Mouse (Mus musculus) adrenal gland, adult 2 months (tissue): ENCODE data around the gene Tm9sf4. TPM values are rescaled to one million over a fixed set of nuclear protein-coding genes. Genes with fewer than 3 reads are reported as not detected.
A peak's percentile ranks its signal among the peaks of the same experiment; 100 is the strongest.

ENCODE experiments used
- DNase-seq: peaks from one replicate; pipeline ENCODE4 v3.0.0; 2021
- long read RNA-seq: library from polyadenylated mRNA; stranded (forward); transcript quantifications from one replicate; pipeline ENCODE4 v2.0.0, GENCODE M21; 2021
- polyA plus RNA-seq: library from polyadenylated mRNA; depleted of rRNA; stranded (reverse); fragments of >200 nt; gene quantifications from 2 replicates; pipeline ENCODE4 v1.2.3, GENCODE M21; 2012; rRNA removed
- total RNA-seq, 2 experiments: library from RNA; stranded (reverse); gene quantifications; 2 replicates each; pipeline ENCODE4 v1.2.3; 2021

The Tm9sf4 gene
- total RNA-seq (100 to 1,000 TPM; 104 to 121 TPM), polyA plus RNA-seq (40.8 and 66.2 TPM in 2 replicates)
- long read RNA-seq, transcript Tm9sf4-201 (18 exons, 3,896 nt) = major isoform, 53 of 80 reads
- long read RNA-seq, partial matches to known transcripts = 14 of 80 reads
- long read RNA-seq, other reads (novel, unspliced or antisense) = 13 of 80 reads

GRCm38 (mm10) chr2:153160844-153161683 is at the start of gene Tm9sf4:
Gene Tm9sf4, plus strand, starts transcription at chr2:153161303.
- peak; percentile 94 for DNase-seq

- no peak for DNase-seq
These were observed 45.4 kb upstream of the Tm9sf4 start for GRCm38 (mm10) chr2:153115679-153116081.

- DNase-seq = peak; percentile 12
These were observed 44.0 kb upstream of the Tm9sf4 start for GRCm38 (mm10) chr2:153117051-153117486.

DNA sequence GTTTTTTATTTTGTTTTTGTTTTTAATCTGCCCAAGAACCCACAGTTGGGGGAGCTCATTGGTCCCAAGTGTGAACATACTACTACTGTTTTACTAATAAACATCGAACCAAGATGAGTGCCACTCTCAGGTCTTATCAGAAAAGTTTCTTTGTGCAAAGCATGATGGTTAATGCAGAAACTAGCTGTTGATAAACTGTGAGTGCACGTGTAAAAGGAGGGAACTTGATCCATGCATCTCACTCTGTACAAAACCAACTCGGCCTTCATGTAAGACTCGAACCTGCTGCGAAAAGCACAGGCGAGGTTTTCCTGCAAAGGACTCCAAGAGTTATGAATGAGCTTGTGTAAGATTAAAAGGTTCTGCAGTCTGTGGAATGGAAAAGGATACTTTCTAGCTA is 41.6 kb upstream of the Tm9sf4 start:
- no peak for DNase-seq

DNA sequence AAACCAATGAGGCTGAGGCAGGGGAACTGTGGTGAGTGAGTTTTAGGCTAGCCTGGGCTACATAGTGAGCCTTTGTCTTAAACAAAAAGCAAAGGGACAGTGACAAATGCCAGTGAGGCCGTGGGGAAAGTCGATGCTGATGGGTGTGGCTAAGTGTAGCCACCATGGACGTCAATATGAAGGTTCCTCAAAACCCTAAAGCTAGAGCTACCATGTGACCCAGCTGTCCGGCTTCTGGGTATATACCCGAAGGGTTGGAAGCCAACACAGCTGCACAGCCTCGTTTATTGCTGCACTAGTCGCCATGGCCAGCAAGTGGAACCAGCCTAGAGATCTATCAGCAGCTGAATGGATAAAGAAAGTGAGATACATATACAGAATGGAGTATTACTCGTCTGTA is 41.0 kb upstream of the Tm9sf4 start:
- DNase-seq = no peak

GRCm38 (mm10) chr2:153121821-153122615 is 39.1 kb upstream of the Tm9sf4 start:
- peak; percentile 81 for DNase-seq

GRCm38 (mm10) chr2:153122701-153123100 is 38.4 kb upstream of the Tm9sf4 start:
- DNase-seq = no peak

DNA sequence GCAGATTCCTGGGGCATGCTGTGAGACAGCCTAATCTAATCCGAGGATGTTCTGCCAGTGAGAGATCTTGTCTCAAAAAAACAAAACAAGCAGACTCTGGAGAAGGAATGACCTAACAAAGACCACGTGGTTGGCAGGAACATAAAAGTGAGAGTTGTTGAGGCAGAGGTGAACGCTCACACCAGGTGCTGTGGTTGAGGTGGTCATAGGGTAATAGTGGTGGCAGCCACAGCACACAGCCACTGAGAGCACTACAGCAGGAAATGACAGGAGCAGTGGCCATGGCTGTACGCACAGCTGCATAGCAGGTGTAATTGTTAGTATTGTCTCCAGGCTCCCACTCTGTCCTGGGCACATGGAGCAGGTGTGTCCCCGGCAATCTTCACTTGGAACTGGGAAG is 35.2 kb upstream of the Tm9sf4 start:
- DNase-seq = no peak

DNA sequence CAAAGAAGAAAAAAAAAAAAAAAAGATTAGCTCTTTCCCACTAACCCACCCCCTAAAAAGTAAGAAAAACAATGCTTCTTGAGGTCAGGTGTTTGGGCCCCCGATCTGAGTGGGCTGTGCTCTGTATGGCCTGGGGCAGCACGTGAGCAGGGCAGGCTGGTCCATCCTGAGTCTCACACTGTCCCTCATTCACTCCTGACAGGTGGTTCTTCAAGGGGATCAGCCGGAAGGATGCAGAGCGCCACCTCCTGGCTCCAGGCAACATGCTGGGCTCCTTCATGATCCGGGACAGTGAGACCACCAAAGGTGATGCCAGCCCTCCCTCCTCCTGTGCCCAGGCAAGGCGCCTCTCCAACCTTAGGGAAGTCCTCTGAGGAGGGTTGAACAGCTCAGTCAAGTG is 30.1 kb upstream of the Tm9sf4 start:
- DNase-seq = no peak

DNA sequence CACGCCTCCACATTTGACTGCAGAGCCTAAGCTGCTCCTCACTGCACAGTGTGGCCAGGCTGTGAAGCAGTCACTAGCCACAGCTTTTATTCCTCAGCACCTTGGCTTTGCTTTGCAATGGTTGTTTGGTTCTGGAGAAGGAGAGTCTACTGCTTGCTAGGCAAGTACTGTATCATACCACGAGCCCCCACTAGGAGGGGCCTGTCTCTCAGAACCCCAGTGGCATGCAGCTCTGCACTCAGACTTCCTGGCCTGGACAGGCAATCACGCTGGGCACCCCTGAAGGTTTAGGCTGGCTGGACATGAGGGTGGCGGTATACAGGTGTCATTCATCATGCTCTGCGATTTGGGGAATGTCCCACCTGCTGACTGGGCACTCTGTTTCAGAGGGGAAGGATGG is 26.9 kb upstream of the Tm9sf4 start:
- no peak for DNase-seq

GRCm38 (mm10) chr2:153136211-153136610 is 24.9 kb upstream of the Tm9sf4 start:
- peak; percentile 13 for DNase-seq

DNA sequence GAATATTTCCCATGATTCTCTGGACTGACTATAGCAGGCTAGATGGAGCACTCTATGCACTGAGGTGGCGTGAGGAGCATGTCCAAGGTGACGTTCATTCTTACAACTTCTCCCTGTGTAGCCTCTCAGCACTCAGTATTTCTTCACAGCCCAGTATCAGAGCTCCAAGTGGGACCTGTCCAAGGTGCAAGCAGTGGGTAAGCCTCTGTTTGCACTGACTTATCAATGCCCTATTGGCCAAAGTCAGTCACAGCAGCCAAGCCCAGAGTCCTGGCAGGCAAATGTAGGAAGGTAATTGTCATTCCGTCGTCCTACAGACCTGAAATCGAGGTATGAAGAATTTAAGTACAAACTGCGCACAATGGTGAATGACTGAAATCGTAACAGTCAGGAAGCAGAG is 21.9 kb upstream of the Tm9sf4 start:
- DNase-seq = no peak

DNA sequence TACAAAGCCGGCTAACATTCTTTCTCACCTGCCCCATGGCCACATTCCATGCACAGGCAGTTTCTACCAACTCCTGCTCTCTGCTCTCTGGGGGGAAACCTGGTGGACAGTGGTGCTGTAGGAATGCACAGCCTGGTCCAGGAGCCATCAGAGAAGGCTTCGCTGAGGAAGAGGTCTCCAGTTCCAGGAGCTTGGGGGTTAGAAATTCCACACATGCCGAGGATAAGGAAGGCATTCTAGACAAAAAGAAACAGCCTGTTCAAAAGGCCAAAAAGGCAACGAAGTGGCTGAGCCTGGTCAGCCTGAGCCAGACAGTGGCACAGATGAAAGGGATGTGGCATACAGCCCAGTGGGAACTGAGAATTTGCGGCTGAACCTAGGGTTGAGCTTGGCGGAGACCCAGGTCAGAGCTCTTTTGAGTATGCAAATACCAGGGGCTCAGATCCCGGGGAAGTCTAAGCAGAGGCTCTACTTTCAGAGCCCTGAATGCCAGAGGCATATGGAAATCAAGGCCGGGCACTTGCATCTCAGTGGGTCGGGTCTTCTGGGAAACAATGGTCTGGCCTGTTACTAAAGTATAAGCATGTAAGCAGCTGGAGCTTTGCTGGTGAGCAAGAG is 21.0 kb upstream of the Tm9sf4 start:
- DNase-seq = peak; percentile 33

DNA sequence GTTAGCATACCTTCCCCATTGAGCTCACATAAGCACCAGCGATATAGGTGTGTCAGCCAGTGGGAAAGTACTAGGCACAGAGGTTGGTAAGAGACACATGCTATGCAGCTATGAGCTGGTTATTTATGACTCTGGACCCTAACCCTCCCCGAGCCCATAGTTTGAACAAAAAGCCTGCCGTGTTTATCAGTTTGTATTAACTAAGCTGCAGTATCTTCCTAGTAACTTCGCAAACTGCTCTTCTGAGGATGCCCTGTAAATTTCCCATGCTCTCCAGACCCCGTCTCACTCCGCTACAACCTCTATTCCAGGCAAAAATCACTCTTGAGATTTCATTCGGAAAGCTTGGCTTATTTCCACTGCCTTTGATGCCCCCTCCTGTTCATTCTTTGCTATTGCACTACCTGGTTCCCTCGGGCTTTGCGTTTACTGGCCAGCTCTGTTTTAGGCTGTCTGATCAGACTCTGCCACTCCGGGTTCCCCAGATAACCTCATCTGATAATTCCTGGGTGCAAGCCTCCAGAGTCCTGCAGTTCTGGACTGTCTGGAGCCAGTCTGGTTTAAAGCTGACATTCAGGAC is 18.4 kb upstream of the Tm9sf4 start:
- peak; percentile 56 for DNase-seq

DNA sequence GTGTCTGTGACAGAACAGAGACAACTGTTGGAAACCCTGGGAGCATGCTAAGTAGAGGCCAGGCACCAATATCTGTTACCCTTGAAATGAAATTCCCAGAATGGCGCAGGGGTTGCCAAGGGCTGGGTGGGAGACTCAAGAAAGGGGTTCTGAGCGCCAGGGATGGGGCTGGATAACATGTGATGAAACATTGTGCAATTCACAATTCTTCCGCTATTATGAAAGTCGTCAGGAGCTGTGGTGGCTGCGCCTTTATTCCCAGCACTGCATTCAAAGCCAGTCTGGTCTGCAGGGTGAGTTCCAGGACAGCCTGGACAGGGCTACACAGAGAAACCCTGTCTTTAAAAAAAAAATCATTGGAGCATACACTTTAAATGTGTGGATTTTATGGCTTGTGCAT is 15.8 kb upstream of the Tm9sf4 start:
- no peak for DNase-seq

GRCm38 (mm10) chr2:153147236-153147635 is 13.9 kb upstream of the Tm9sf4 start:
- no peak for DNase-seq

GRCm38 (mm10) chr2:153147715-153148114 is 13.4 kb upstream of the Tm9sf4 start:
- peak; percentile 72 for DNase-seq

DNA sequence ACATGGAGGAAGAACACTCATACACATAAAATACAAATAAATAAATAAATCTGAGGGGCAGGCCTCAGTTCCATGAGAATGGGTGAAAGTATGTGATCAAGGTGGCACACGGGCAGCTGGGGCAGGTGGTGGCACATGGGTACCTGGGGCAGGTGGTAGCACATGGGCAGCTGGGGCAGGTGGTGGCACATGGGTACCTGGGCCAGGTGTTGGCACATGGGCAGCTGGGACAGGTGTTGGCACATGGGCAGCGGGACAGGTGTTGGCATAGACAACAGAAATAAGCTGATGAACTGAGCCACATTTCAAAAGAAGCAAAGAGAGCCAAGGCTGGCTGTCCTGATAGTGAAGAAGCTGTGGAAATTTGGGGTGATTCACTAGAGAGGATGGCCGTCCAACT is 11.4 kb upstream of the Tm9sf4 start:
- no peak for DNase-seq

GRCm38 (mm10) chr2:153151026-153151425 is 10.1 kb upstream of the Tm9sf4 start:
- DNase-seq = no peak

- DNase-seq = no peak
These were observed 9.0 kb upstream of the Tm9sf4 start for GRCm38 (mm10) chr2:153151926-153152665.

DNA sequence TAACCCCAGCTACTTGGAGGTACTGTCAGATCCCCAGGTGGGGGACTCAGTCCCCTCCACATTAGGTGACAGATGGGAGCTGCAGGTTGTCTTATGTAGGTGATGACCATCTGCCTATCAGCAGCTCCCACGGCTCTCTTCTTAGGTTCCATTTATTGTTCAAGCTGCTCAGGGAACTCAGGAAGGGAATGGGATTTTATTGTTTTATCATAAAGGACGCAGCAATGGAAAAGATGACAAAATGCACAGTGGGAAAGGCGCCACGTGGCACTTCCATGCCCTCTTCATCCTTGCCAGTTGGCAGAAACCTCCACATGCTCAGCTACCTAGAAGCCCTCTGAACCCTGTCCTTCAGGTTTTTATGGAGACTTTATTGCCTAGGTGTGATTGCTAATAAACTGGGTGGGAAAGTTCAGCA is 8.1 kb upstream of the Tm9sf4 start:
- no peak for DNase-seq
